In genomic region chr13:48147061-48147460, GRCm38 (mm10) we compare ENCODE assay signal across 17 mouse cellular contexts.
"Had no signal": no experiment of that assay in that cellular context is flagged by ENCODE, and none has a peak within 500 bp of the region (broad histone marks: within the 10 kb centered on the region; RNA-seq: fewer than 3 reads in every experiment).

No protein-coding gene starts in this region.

- ATAC-seq: liver, postnatal 0 days; midbrain, embryonic 13.5 days; midbrain, embryonic 15.5 days had no signal

- H3K36me3 ChIP-seq: liver, embryonic 15.5 days; midbrain, embryonic 13.5 days; midbrain, embryonic 15.5 days; neural tube, embryonic 12.5 days; stomach, embryonic 15.5 days had no signal

- H3K27me3 ChIP-seq: liver, embryonic 15.5 days; megakaryocyte, embryonic 14.5 days; midbrain, embryonic 13.5 days; midbrain, embryonic 15.5 days; neural tube, embryonic 12.5 days; stomach, embryonic 15.5 days had no signal

- H3K4me1 ChIP-seq: liver, embryonic 15.5 days; megakaryocyte, embryonic 14.5 days; midbrain, embryonic 13.5 days; midbrain, embryonic 15.5 days; neural tube, embryonic 12.5 days; stomach, embryonic 15.5 days had no signal

- H3K9me3 ChIP-seq: liver, embryonic 15.5 days; midbrain, embryonic 13.5 days; midbrain, embryonic 15.5 days; neural tube, embryonic 12.5 days; stomach, embryonic 15.5 days had no signal

- H3K9ac ChIP-seq: liver, embryonic 15.5 days; liver, postnatal 0 days; lung, embryonic 14.5 days; midbrain, embryonic 13.5 days; midbrain, embryonic 15.5 days; neural tube, embryonic 12.5 days; stomach, embryonic 15.5 days had no signal

- DNase-seq: liver, postnatal 0 days; lung, embryonic 14.5 days; lung, postnatal 14 days; lung, postnatal 36 days; right cerebral cortex, postnatal 14 days; thymus, adult 18-20 months; thymus, postnatal 14 days; thymus, postnatal 36 days had no signal

- H3K4me2 ChIP-seq: liver, embryonic 15.5 days; lung, embryonic 14.5 days; midbrain, embryonic 11.5 days; midbrain, embryonic 13.5 days; midbrain, embryonic 15.5 days; neural tube, embryonic 12.5 days; stomach, embryonic 15.5 days had no signal

- H3K27ac ChIP-seq: liver, embryonic 15.5 days; macrophage; midbrain, embryonic 13.5 days; midbrain, embryonic 15.5 days; neural tube, embryonic 12.5 days; stomach, embryonic 15.5 days; stomach, postnatal 0 days had no signal

- H3K4me3 ChIP-seq: liver, embryonic 15.5 days; megakaryocyte, embryonic 14.5 days; midbrain, embryonic 13.5 days; midbrain, embryonic 15.5 days; neural tube, embryonic 12.5 days; stomach, embryonic 15.5 days had no signal
